Mouse (Mus musculus): Measurements from ENCODE around the gene Tns3. TPM values are rescaled to one million over a fixed set of nuclear protein-coding genes. Genes with fewer than 3 reads are reported as not detected.
A peak's percentile ranks its signal among the peaks of the same experiment; 100 is the strongest.

The Tns3 gene
- polyA plus RNA-seq, 1 experiment, result 45.7 TPM

GRCm38 (mm10) chr11:8692536-8693471, 28.5 kb upstream of the Tns3 start:
- H3K27ac ChIP-seq (ENCODE audit: insufficient read depth, low read length), result peak overlapping the region; percentile 92
- H3K4me3 ChIP-seq (ENCODE audit: low read depth, low read length), result no peak overlapping the region
- H3K36me3 ChIP-seq (ENCODE audit: control insufficient read depth, insufficient read depth, low read length, poor library complexity, severe bottlenecking), result no peaks in the 10 kb centered on the region
- TF ChIP-seq EP300 (IDR thresholded peaks at IDR 0.05; ENCODE audit: insufficient read depth, low read depth, low read length) (peak; percentile 86), CTCF (IDR thresholded peaks at IDR 0.05; ENCODE audit: low read depth, low read length) (no peak), POLR2A (IDR thresholded peaks at IDR 0.05; ENCODE audit: insufficient read depth, low read length) (no peak)
- H3K27me3 ChIP-seq (ENCODE audit: control insufficient read depth, insufficient read depth, low read length, poor library complexity, severe bottlenecking), result no peaks in the 10 kb centered on the region
- peak overlapping the region; percentile 31 for H3K9ac ChIP-seq (ENCODE audit: low read depth, poor library complexity, severe bottlenecking)
- peaks cover 10% of the 10 kb centered on the region for H3K4me1 ChIP-seq (ENCODE audit: control insufficient read depth, insufficient read depth, low read length)
- H3K9me3 ChIP-seq (replicated peaks; ENCODE audit: control insufficient read depth, insufficient read depth, low read length, poor library complexity, severe bottlenecking), result peaks cover 3% of the 10 kb centered on the region; the same call in 1 of the 2 replicates

- peaks cover 10% of the 10 kb centered on the region for H3K4me1 ChIP-seq (ENCODE audit: control insufficient read depth, insufficient read depth, low read length)
- H3K27ac ChIP-seq (ENCODE audit: insufficient read depth, low read length), result peak overlapping the region; percentile 77
- H3K9ac ChIP-seq (ENCODE audit: low read depth, poor library complexity, severe bottlenecking), result no peak overlapping the region
- H3K36me3 ChIP-seq (ENCODE audit: control insufficient read depth, insufficient read depth, low read length, poor library complexity, severe bottlenecking), result no peaks in the 10 kb centered on the region
- no peaks in the 10 kb centered on the region for H3K27me3 ChIP-seq (ENCODE audit: control insufficient read depth, insufficient read depth, low read length, poor library complexity, severe bottlenecking)
- peaks cover 3% of the 10 kb centered on the region; the same call in 1 of the 2 replicates for H3K9me3 ChIP-seq (replicated peaks; ENCODE audit: control insufficient read depth, insufficient read depth, low read length, poor library complexity, severe bottlenecking)
- TF ChIP-seq POLR2A (IDR thresholded peaks at IDR 0.05; ENCODE audit: insufficient read depth, low read length) (no peak), EP300 (IDR thresholded peaks at IDR 0.05; ENCODE audit: insufficient read depth, low read depth, low read length) (no peak), CTCF (IDR thresholded peaks at IDR 0.05; ENCODE audit: low read depth, low read length) (no peak)
- H3K4me3 ChIP-seq (ENCODE audit: low read depth, low read length), result no peak overlapping the region
These were observed 27.8 kb upstream of the Tns3 start for GRCm38 (mm10) chr11:8692162-8692535.

- Histone ChIP-seq H3K9ac (ENCODE audit: low read depth, poor library complexity, severe bottlenecking) (no peak overlapping the region), H3K9me3 (replicated peaks; ENCODE audit: control insufficient read depth, insufficient read depth, low read length, poor library complexity, severe bottlenecking) (peaks cover 3% of the 10 kb centered on the region; the same call in 1 of the 2 replicates), H3K27ac (ENCODE audit: insufficient read depth, low read length) (no peak overlapping the region), H3K27me3 (ENCODE audit: control insufficient read depth, insufficient read depth, low read length, poor library complexity, severe bottlenecking) (no peaks in the 10 kb centered on the region), H3K4me3 (ENCODE audit: low read depth, low read length) (no peak overlapping the region), H3K4me1 (ENCODE audit: control insufficient read depth, insufficient read depth, low read length) (peaks cover 9% of the 10 kb centered on the region), H3K36me3 (ENCODE audit: control insufficient read depth, insufficient read depth, low read length, poor library complexity, severe bottlenecking) (no peaks in the 10 kb centered on the region)
- no peak for TF ChIP-seq POLR2A (IDR thresholded peaks at IDR 0.05; ENCODE audit: insufficient read depth, low read length)
- TF ChIP-seq CTCF (IDR thresholded peaks at IDR 0.05; ENCODE audit: low read depth, low read length), result no peak
- no peak for TF ChIP-seq EP300 (IDR thresholded peaks at IDR 0.05; ENCODE audit: insufficient read depth, low read depth, low read length)
These were observed 27.3 kb upstream of the Tns3 start for GRCm38 (mm10) chr11:8691605-8692004.

- Histone ChIP-seq H3K9ac (ENCODE audit: low read depth, poor library complexity, severe bottlenecking) (no peak overlapping the region), H3K36me3 (ENCODE audit: control insufficient read depth, insufficient read depth, low read length, poor library complexity, severe bottlenecking) (no peaks in the 10 kb centered on the region), H3K4me1 (ENCODE audit: control insufficient read depth, insufficient read depth, low read length) (peaks cover 6% of the 10 kb centered on the region), H3K4me3 (ENCODE audit: low read depth, low read length) (no peak overlapping the region), H3K27me3 (ENCODE audit: control insufficient read depth, insufficient read depth, low read length, poor library complexity, severe bottlenecking) (no peaks in the 10 kb centered on the region), H3K9me3 (replicated peaks; ENCODE audit: control insufficient read depth, insufficient read depth, low read length, poor library complexity, severe bottlenecking) (peaks cover 3% of the 10 kb centered on the region; the same call in 1 of the 2 replicates), H3K27ac (ENCODE audit: insufficient read depth, low read length) (no peak overlapping the region)
- TF ChIP-seq CTCF (IDR thresholded peaks at IDR 0.05; ENCODE audit: low read depth, low read length) (no peak), POLR2A (IDR thresholded peaks at IDR 0.05; ENCODE audit: insufficient read depth, low read length) (no peak), EP300 (IDR thresholded peaks at IDR 0.05; ENCODE audit: insufficient read depth, low read depth, low read length) (no peak)
These were observed 26.3 kb upstream of the Tns3 start for GRCm38 (mm10) chr11:8690633-8691032.

GRCm38 (mm10) chr11:8689515-8689914, 25.2 kb upstream of the Tns3 start:
- no peak for TF ChIP-seq POLR2A (IDR thresholded peaks at IDR 0.05; ENCODE audit: insufficient read depth, low read length)
- TF ChIP-seq CTCF (IDR thresholded peaks at IDR 0.05; ENCODE audit: low read depth, low read length), result no peak
- no peak for TF ChIP-seq EP300 (IDR thresholded peaks at IDR 0.05; ENCODE audit: insufficient read depth, low read depth, low read length)
- Histone ChIP-seq H3K36me3 (ENCODE audit: control insufficient read depth, insufficient read depth, low read length, poor library complexity, severe bottlenecking) (no peaks in the 10 kb centered on the region), H3K9ac (ENCODE audit: low read depth, poor library complexity, severe bottlenecking) (no peak overlapping the region), H3K9me3 (replicated peaks; ENCODE audit: control insufficient read depth, insufficient read depth, low read length, poor library complexity, severe bottlenecking) (no peaks in the 10 kb centered on the region), H3K27me3 (ENCODE audit: control insufficient read depth, insufficient read depth, low read length, poor library complexity, severe bottlenecking) (no peaks in the 10 kb centered on the region), H3K4me1 (ENCODE audit: control insufficient read depth, insufficient read depth, low read length) (peaks cover 6% of the 10 kb centered on the region), H3K27ac (ENCODE audit: insufficient read depth, low read length) (no peak overlapping the region), H3K4me3 (ENCODE audit: low read depth, low read length) (no peak overlapping the region)

- no peak overlapping the region for H3K27ac ChIP-seq (ENCODE audit: insufficient read depth, low read length)
- TF ChIP-seq EP300 (IDR thresholded peaks at IDR 0.05; ENCODE audit: insufficient read depth, low read depth, low read length) (no peak), POLR2A (IDR thresholded peaks at IDR 0.05; ENCODE audit: insufficient read depth, low read length) (no peak), CTCF (IDR thresholded peaks at IDR 0.05; ENCODE audit: low read depth, low read length) (no peak)
These were observed 24.6 kb upstream of the Tns3 start for GRCm38 (mm10) chr11:8688907-8689306.

More at GRCm38 (mm10) chr11:8688907-8689306, 24.6 kb upstream of the Tns3 start:
- H3K4me3 ChIP-seq (ENCODE audit: low read depth, low read length), result no peak overlapping the region
- H3K4me1 ChIP-seq (ENCODE audit: control insufficient read depth, insufficient read depth, low read length), result peaks cover 6% of the 10 kb centered on the region
- no peak overlapping the region for H3K9ac ChIP-seq (ENCODE audit: low read depth, poor library complexity, severe bottlenecking)
- H3K36me3 ChIP-seq (ENCODE audit: control insufficient read depth, insufficient read depth, low read length, poor library complexity, severe bottlenecking), result no peaks in the 10 kb centered on the region
- no peaks in the 10 kb centered on the region for H3K9me3 ChIP-seq (replicated peaks; ENCODE audit: control insufficient read depth, insufficient read depth, low read length, poor library complexity, severe bottlenecking)
- H3K27me3 ChIP-seq (ENCODE audit: control insufficient read depth, insufficient read depth, low read length, poor library complexity, severe bottlenecking), result no peaks in the 10 kb centered on the region
